Mouse (Mus musculus) embryonic fibroblast, embryonic 13.5 days (primary cell): Measurements from ENCODE around the gene Tmem145.

ENCODE experiments used
- CTCF ChIP-seq: IDR thresholded peaks from 2 replicates; pipeline ENCODE4 v1.5.1; 2011; ENCODE audit warnings: mild to moderate bottlenecking, control low read depth, low read length, moderate library complexity, borderline replicate concordance; ENCODE audit not compliant: insufficient read depth
- POLR2A ChIP-seq: IDR thresholded peaks from 2 replicates; pipeline ENCODE4 v1.6.1; 2011; ENCODE audit warnings: low read depth, mild to moderate bottlenecking, control low read depth, low read length, moderate library complexity

- TF ChIP-seq CTCF (no peak), POLR2A (no peak)
These were observed 31.3 kb upstream of the Tmem145 start for GRCm38 (mm10) chr7:25274571-25274970.
